Mouse (Mus musculus): ENCODE measurements around the gene Oasl2.

GRCm38 (mm10) chr5:114931626-114932025, 34.9 kb downstream of the Oasl2 start:
- TF ChIP-seq POLR2A (IDR thresholded peaks at IDR 0.05; ENCODE audit: insufficient read length, low read depth) (no peak), SRF (IDR thresholded peaks at IDR 0.05; ENCODE audit: control insufficient read depth, insufficient read length, low read depth) (no peak), USF1 (IDR thresholded peaks at IDR 0.05; ENCODE audit: low read depth) (no peak)
